Mouse (Mus musculus) liver, adult 2 months (tissue): ENCODE measurements at regions not wholly inside any gene's neighbourhood (a gene's known extent, or its start where the extent isn't known, plus 50 kb on each side); places are given as distances from the start of the nearest gene placed in this dataset.

Experiments
- DNase-seq: peaks from one replicate; pipeline ENCODE4 v3.0.0-alpha.2; 2011; ENCODE audit warnings: low read depth, low spot score; ENCODE audit errors: extremely low read depth
- H3K27ac ChIP-seq: fragments of 200-500 bp; replicated peaks from 2 replicates; pipeline ENCODE4 v1.5.1; 2012; ENCODE audit warnings: low read depth, mild to moderate bottlenecking, control low read depth, inconsistent platforms, low read length; ENCODE audit not compliant: insufficient read depth
- H3K27me3 ChIP-seq: fragments of 200-500 bp; 2 replicates; pipeline ENCODE4 v1.6.1; 2012; ENCODE audit warnings: mild to moderate bottlenecking, moderate library complexity, low read length, inconsistent platforms; ENCODE audit not compliant: control insufficient read depth, insufficient read depth
- H3K36me3 ChIP-seq: fragments of 200-500 bp; 2 replicates; pipeline ENCODE4 v1.6.1; 2012; ENCODE audit warnings: low read length, inconsistent platforms; ENCODE audit not compliant: control insufficient read depth, insufficient read depth
- H3K4me1 ChIP-seq: fragments of 200-500 bp; 2 replicates; pipeline ENCODE4 v1.6.1; 2011; ENCODE audit warnings: low read length; ENCODE audit not compliant: control insufficient read depth, insufficient read depth
- H3K4me3 ChIP-seq: fragments of 200-500 bp; 2 replicates; pipeline ENCODE4 v1.5.1; 2011; ENCODE audit warnings: low read depth, mild to moderate bottlenecking, control low read depth, low read length, moderate library complexity; ENCODE audit not compliant: insufficient read depth
- H3K79me2 ChIP-seq: fragments of 200-500 bp; 2 replicates; pipeline ENCODE4 v1.6.1; 2012; ENCODE audit warnings: inconsistent platforms, mild to moderate bottlenecking, low read length, moderate library complexity; ENCODE audit not compliant: control insufficient read depth, insufficient read depth
- H3K9ac ChIP-seq: fragments of 200-500 bp; 2 replicates; pipeline ENCODE4 v1.6.1; 2012; ENCODE audit warnings: low read depth, mild to moderate bottlenecking, control low read depth, inconsistent platforms, low read length
- CTCF ChIP-seq: fragments of 200-500 bp; IDR thresholded peaks from 2 replicates; pipeline ENCODE4 v1.5.1; 2011; ENCODE audit warnings: low read depth, low read length, control low read depth
- POLR2A ChIP-seq: fragments of 200-500 bp; IDR thresholded peaks from 2 replicates; pipeline ENCODE4 v1.6.1; 2011; ENCODE audit warnings: low read length, control low read depth; ENCODE audit not compliant: insufficient read depth; ENCODE audit errors: extremely low read depth
- WGBS: fragments of 180-500 bp; shearing (Covaris S2); methylation state at CpG from one replicate; pipeline ENCODE4 v1.1.7; 2018; 5-methylcytosine and 5-hydroxymethylcytosine counted together

DNA sequence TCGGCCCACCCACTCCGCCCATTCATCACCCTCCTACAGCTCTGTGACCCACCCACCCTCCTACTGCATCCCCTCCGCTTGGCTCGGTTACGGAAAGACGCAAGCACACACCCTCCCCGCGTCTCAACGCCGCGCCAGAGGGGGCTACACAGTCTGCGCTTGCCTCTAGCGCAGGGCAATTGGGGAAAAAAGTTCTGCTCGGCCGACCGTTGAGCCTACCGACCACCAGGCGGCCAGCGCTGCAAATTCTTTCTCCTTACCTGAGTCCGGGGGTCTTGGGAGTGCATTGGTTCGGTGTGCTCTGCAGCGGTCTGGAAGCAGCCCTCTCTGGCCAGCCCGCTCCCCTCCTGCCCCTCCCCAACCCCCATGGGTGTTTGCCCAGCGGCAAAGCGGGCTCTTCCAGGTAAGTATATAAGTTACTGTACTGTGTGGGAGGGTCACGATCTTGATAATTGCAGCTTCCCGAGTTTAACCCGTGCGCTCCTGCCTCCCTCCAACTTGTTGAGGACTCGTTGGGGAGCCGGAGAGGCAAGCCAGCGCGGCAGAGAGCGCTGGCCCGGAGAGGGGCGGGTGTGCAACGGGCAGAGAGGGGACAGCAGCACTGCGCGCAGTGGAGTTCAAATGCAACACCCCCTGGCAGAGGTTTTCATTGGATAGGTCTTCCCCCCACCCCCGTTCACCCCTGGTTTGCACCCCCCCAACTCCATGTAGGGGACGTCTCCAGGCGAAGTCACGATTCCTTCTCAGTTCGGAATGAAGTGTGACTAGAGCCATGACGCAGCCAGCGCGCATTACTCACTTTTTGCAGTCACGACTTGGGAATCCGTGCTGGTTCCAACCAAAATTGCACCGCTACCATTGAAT, 85.5 kb upstream of the Hsd17b12 start:
- Histone ChIP-seq H3K36me3 (no peaks in the 10 kb centered on the region), H3K4me3 (no peak overlapping the region), H3K9ac (no peak overlapping the region), H3K27me3 (peaks cover 29% of the 10 kb centered on the region; the same call in 1 of the 2 replicates), H3K4me1 (no peaks in the 10 kb centered on the region), H3K79me2 (no peaks in the 10 kb centered on the region), H3K27ac (no peak overlapping the region)
- DNase-seq = no peak
- TF ChIP-seq CTCF (no peak), POLR2A (no peak)
- WGBS = 3% methylated on average over 50 of the region's 50 CpGs

DNA sequence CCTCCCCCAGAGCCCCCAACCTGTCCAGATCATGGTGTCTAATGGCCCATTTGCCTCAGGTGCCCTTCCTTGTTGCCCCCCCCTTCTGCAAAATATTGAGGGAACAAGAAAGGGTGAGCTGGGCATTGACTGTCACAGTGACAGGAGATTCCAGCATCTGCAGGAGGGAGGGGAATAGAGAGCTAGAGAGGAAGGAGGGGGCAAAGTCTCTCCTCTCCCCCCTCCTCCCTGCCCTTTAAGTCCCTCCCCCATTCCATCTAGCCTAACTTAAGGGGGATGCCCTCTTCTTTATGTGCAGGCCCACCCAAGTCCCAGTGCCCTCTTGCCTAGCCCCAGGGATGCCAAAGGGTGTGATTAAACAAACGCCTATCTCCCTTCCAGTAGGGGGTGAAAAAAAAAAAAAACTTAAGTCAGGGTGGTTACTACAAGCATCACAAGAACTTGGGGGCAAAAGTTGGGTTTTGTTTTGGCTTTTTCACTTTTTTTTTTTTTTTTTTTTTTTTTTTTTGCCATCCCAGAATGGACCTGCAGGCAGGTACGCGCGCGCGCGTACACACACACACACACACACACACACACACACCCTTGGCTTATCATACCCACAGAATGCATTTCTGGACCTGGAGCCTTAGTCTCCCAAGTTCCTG, 84.8 kb upstream of the Hsd17b12 start:
- 7% methylated on average over 7 of the region's 7 CpGs for WGBS
- DNase-seq = no peak
- TF ChIP-seq CTCF = no peak
- TF ChIP-seq POLR2A = no peak
- Histone ChIP-seq H3K36me3 (no peaks in the 10 kb centered on the region), H3K79me2 (no peaks in the 10 kb centered on the region), H3K4me3 (no peak overlapping the region), H3K4me1 (no peaks in the 10 kb centered on the region), H3K9ac (no peak overlapping the region), H3K27ac (no peak overlapping the region), H3K27me3 (peaks cover 27% of the 10 kb centered on the region; the same call in 1 of the 2 replicates)

DNA sequence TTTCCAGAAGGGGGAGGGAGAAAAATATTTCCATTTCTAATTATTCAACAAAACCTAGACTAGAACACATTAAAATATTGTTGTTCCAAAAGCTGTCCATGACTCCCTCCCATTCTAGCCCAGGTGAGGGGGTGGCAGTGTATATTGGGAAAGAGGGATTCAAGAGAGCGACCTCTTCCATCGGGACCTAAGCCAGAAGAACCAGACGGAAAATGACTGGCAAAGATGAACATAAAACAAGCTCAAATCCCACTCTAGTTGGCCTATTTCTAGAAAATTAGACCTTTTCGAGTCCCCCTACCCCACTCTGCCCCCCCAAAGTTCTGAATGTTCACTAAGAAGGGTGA, 84.3 kb upstream of the Hsd17b12 start:
- H3K36me3 ChIP-seq = no peaks in the 10 kb centered on the region
- H3K4me3 ChIP-seq = no peak overlapping the region
- no peaks in the 10 kb centered on the region for H3K4me1 ChIP-seq
- no peaks in the 10 kb centered on the region for H3K79me2 ChIP-seq
- WGBS = 13% methylated on average over 4 of the region's 4 CpGs
- H3K9ac ChIP-seq = no peak overlapping the region
- no peak overlapping the region for H3K27ac ChIP-seq
- TF ChIP-seq CTCF (no peak), POLR2A (no peak)
- H3K27me3 ChIP-seq = peaks cover 23% of the 10 kb centered on the region; the same call in 1 of the 2 replicates
- DNase-seq = no peak

DNA sequence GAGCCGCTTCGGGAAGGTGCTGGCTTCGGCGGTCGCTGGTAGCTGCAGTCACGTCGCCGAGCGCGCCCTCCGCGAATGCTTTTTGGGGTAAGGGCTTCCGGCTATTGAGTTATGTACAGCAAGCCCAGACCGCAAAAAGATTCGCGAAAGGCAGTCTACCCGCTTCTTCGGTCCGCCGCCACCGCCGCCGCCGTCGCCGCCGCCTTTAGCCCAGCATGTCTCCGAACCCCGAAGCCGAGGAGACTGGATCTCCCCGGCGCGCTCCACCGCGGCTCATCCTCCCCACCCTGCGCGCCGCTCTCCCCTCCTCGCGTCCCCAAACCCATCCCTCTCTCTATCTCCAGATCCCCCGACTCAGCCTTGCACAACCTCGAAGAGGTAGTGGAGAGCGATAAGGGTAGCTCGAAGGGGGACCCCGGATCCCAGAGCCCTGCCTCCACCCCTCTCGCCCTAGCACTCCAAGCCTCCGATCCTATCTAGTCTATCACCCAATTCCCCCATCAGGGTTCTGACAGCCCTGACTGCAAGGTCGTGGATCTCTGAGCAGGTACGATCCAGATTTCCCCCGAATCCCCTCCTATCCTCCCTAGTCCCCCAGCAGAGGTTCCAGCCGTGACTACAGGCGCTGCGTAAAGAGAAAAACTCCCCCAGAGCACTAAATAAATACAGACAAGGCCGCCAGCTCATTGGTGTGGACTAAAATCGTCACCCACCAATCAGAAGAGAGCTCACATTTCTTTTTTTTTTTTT, 83.7 kb upstream of the Hsd17b12 start:
- no peak overlapping the region for H3K9ac ChIP-seq
- no peak for TF ChIP-seq CTCF
- TF ChIP-seq POLR2A = no peak
- no peaks in the 10 kb centered on the region for H3K4me1 ChIP-seq
- no peak overlapping the region for H3K27ac ChIP-seq
- no peak for DNase-seq
- no peak overlapping the region for H3K4me3 ChIP-seq
- peaks cover 18% of the 10 kb centered on the region; the same call in 1 of the 2 replicates for H3K27me3 ChIP-seq
- no peaks in the 10 kb centered on the region for H3K36me3 ChIP-seq
- H3K79me2 ChIP-seq = no peaks in the 10 kb centered on the region
- WGBS = 1% methylated on average over 55 of the region's 55 CpGs

DNA sequence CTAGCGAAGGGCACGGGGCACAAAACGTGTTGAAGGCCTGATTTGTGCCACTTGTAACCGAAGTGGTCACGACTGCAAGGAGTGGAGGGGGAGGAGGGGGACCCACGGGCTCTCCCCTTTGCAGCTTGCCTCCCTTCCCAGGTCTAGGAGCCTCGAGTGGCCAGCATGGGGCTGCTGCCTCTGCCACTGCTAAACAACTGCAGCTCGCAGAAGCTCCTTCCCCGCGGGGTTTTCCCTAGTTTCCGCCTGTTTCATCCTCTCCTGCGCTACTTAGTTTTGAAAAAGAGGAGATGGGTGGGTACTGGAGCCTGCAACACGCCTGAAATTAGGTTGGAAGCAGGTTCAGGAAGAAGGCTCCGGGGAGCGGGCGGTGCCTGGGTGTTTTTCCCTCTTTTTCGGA, 82.6 kb upstream of the Hsd17b12 start:
- Histone ChIP-seq H3K27me3 (peaks cover 18% of the 10 kb centered on the region; the same call in 1 of the 2 replicates), H3K27ac (no peak overlapping the region), H3K4me1 (no peaks in the 10 kb centered on the region), H3K4me3 (no peak overlapping the region), H3K79me2 (no peaks in the 10 kb centered on the region), H3K9ac (no peak overlapping the region), H3K36me3 (no peaks in the 10 kb centered on the region)
- no peak for DNase-seq
- no peak for TF ChIP-seq CTCF
- TF ChIP-seq POLR2A = no peak
- 9% methylated on average over 17 of the region's 17 CpGs for WGBS
